In the genomic region with DNA sequence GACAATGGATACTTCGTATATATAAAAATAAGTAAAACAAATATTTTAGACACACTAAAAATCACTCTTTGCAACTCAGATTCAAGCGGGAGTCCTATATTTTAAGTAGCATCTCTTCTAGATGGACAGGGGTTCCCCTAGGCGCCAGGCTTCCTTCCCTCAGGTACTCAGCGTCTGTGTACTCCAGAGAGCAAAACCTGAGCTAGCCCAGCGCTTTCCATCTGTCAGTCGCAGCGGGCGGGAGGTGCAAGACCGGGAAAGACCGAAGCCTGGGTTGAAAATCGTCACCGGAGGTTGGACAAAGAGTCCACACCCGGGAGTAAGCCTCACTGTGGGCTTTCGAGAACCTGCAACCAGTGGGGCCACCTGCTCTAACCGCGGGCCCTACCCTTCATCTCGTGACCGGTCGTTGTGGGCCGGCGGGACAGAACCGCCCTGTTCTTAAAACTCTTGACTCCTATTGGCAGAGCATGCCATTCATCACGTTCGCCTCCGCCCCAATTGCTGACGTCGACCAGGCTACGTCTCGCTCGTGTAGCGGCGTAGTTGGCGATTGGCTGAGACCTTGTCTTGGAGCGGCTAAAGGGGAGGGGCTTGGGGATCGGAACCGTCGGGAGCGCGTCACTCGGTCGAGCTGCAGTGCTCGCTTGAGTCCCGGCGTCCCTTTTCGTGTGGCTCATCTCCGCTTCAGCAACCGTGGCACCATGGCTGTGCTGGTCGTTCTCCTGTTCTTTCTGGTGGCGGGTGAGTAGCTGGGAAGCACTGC, we compare ENCODE assay signal across 8 mouse cellular contexts. TPM values are rescaled to one million over a fixed set of nuclear protein-coding genes. Genes with fewer than 3 reads are reported as not detected.
DNase-seq lines count a peak whose midpoint lies in the region; ATAC-seq and TF ChIP-seq lines count a peak whose summit lies in the region.

A gene (plus strand): TSS at position 610 of the 766 bp plus-strand sequence.

- H3K4me3 ChIP-seq in G1E (ENCODE audit: low read depth, low read length): peak within 1 kb of the TSS; percentile 77
- H3K4me3 ChIP-seq in forebrain, embryonic 16.5 days (replicated peaks; ENCODE audit: low read length): peak within 1 kb of the TSS; percentile 72
- H3K4me3 ChIP-seq in layer of hippocampus, adult 2 months: peak within 1 kb of the TSS; percentile 79
- peak within 1 kb of the TSS; percentile 67 for H3K4me3 ChIP-seq in lung, embryonic 14.5 days (ENCODE audit: low read depth, low read length)
- peak within 1 kb of the TSS; percentile 68 for H3K4me3 ChIP-seq in olfactory bulb, adult 2 months (ENCODE audit: insufficient read depth, low read depth, low read length)
- peak within 1 kb of the TSS; percentile 77 for H3K4me3 ChIP-seq in thymus, adult 2 months (ENCODE audit: control insufficient read depth, insufficient read depth, low read length)

- H3K9me3 ChIP-seq in G1E (replicated peaks): no peaks in the 10 kb centered on the region
- H3K9me3 ChIP-seq in forebrain, embryonic 16.5 days (ENCODE audit: control insufficient read depth, low read length): no peaks in the 10 kb centered on the region
- no peaks in the 10 kb centered on the region for H3K9me3 ChIP-seq in lung, embryonic 14.5 days (ENCODE audit: low read depth, low read length)

- peak; percentile 79 for DNase-seq in G1E (ENCODE audit: low spot score)
- peak; percentile 89 to 96 for DNase-seq in cerebellum, adult 18-20 months
- peak; percentile 88 to 89 for DNase-seq in heart, postnatal 36 days
- DNase-seq in layer of hippocampus, adult 2 months (ENCODE audit: low spot score in 2 of 2): peak; percentile 90 to 95
- DNase-seq in lung, embryonic 14.5 days: peak; percentile 96
- peak; percentile 88 for DNase-seq in thymus, adult 2 months

- H3K27me3 ChIP-seq in G1E (ENCODE audit: insufficient read depth, low read length): 0 out of 2 replicates have a peak, but pooled peaks cover 2% of the 10 kb centered on the region
- H3K27me3 ChIP-seq in forebrain, embryonic 16.5 days (replicated peaks; ENCODE audit: control insufficient read depth, insufficient read depth, low read length): no peaks in the 10 kb centered on the region
- H3K27me3 ChIP-seq in lung, embryonic 14.5 days (ENCODE audit: insufficient read depth, low read length): no peaks in the 10 kb centered on the region
- no peaks in the 10 kb centered on the region for H3K27me3 ChIP-seq in thymus, adult 2 months (ENCODE audit: control insufficient read depth, insufficient read depth, low read length)

- H3K4me2 ChIP-seq in forebrain, embryonic 16.5 days (ENCODE audit: low read length): peak within 1 kb of the TSS; percentile 53
- H3K4me2 ChIP-seq in lung, embryonic 14.5 days: peak within 1 kb of the TSS; percentile 55

- WGBS in forebrain, embryonic 16.5 days: 15% methylated on average over 49 of the region's 49 CpGs
- WGBS in lung, embryonic 14.5 days: 15% methylated on average over 49 of the region's 49 CpGs
- WGBS in olfactory bulb, adult 2 months: 15% methylated on average over 49 of the region's 49 CpGs
- under 1% methylated on average over 49 of the region's 49 CpGs for WGBS in thymus, adult 2 months

- intact Hi-C loops in heart, postnatal 36 days (cut with DNase I): no loop called here

- ATAC-seq in G1E (ENCODE audit: extremely low read depth, insufficient number of reproducible peaks, low FRiP score, poor library complexity, severe bottlenecking): peak; percentile 98
- ATAC-seq in forebrain, embryonic 16.5 days: peak; percentile 99
- ATAC-seq in lung, embryonic 14.5 days (ENCODE audit: insufficient read depth): peak; percentile 100

- peak within 1 kb of the TSS; percentile 87 for H3K9ac ChIP-seq in forebrain, embryonic 16.5 days (replicated peaks; ENCODE audit: low read depth, low read length)
- H3K9ac ChIP-seq in lung, embryonic 14.5 days: peak within 1 kb of the TSS; percentile 77

- TF ChIP-seq CTCF in G1E (IDR thresholded peaks at IDR 0.05; ENCODE audit: low read depth, low read length): no peak
- TF ChIP-seq CTCF in layer of hippocampus, adult 2 months (conservative IDR thresholded peaks at IDR 0.05): no peak
- TF ChIP-seq CTCF in lung, embryonic 14.5 days (IDR thresholded peaks at IDR 0.05; ENCODE audit: low read depth): peak; percentile 24; the same call in 1 of the 2 replicates
- no peak for TF ChIP-seq CTCF in olfactory bulb, adult 2 months (IDR thresholded peaks at IDR 0.05; ENCODE audit: insufficient read depth, low read depth, low read length)
- 0 out of 2 replicates have a peak, but pooled peaks have one; percentile 7 for TF ChIP-seq CTCF in thymus, adult 2 months (IDR thresholded peaks at IDR 0.05; ENCODE audit: borderline replicate concordance, control insufficient read depth, extremely low read depth, insufficient read depth, low read length, poor library complexity)

- peaks cover 27% of the 10 kb centered on the region for H3K36me3 ChIP-seq in G1E (replicated peaks)
- H3K36me3 ChIP-seq in forebrain, embryonic 16.5 days (ENCODE audit: control insufficient read depth, insufficient read depth): no peaks in the 10 kb centered on the region
- no peaks in the 10 kb centered on the region for H3K36me3 ChIP-seq in lung, embryonic 14.5 days (ENCODE audit: insufficient read depth)
- no peaks in the 10 kb centered on the region for H3K36me3 ChIP-seq in thymus, adult 2 months (ENCODE audit: control insufficient read depth, insufficient read depth, low read length)

- TF ChIP-seq POLR2A in olfactory bulb, adult 2 months (IDR thresholded peaks at IDR 0.05; ENCODE audit: insufficient read depth, low read depth, low read length): peak; percentile 63; the same call in 1 of the 2 replicates
- TF ChIP-seq POLR2A in thymus, adult 2 months (IDR thresholded peaks at IDR 0.05; ENCODE audit: control insufficient read depth, extremely low read depth, insufficient read depth, low read length, poor library complexity): peak; percentile 77

- H3K27ac ChIP-seq in forebrain, embryonic 16.5 days (ENCODE audit: low read length): peak within 1 kb of the TSS; percentile 85
- peak within 1 kb of the TSS; percentile 91 for H3K27ac ChIP-seq in layer of hippocampus, adult 2 months
- H3K27ac ChIP-seq in lung, embryonic 14.5 days (ENCODE audit: low read depth): peak within 1 kb of the TSS; percentile 72; the same call in 1 of the 2 replicates
- peak within 1 kb of the TSS; percentile 51; the same call in 1 of the 2 replicates for H3K27ac ChIP-seq in olfactory bulb, adult 2 months (ENCODE audit: insufficient read depth, low read depth, low read length)
- H3K27ac ChIP-seq in thymus, adult 2 months (ENCODE audit: control insufficient read depth, insufficient read depth, low read length): peak within 1 kb of the TSS; percentile 30; the same call in 1 of the 2 replicates

- H3K4me1 ChIP-seq in G1E (ENCODE audit: insufficient read depth, low read depth, low read length): peaks cover 23% of the 10 kb centered on the region
- peaks cover 11% of the 10 kb centered on the region for H3K4me1 ChIP-seq in forebrain, embryonic 16.5 days (replicated peaks; ENCODE audit: control insufficient read depth, insufficient read depth, low read length)
- H3K4me1 ChIP-seq in lung, embryonic 14.5 days (ENCODE audit: insufficient read depth): no peaks in the 10 kb centered on the region
- H3K4me1 ChIP-seq in olfactory bulb, adult 2 months (ENCODE audit: control insufficient read depth, insufficient read depth, low read length): peaks cover 14% of the 10 kb centered on the region
- H3K4me1 ChIP-seq in thymus, adult 2 months (replicated peaks; ENCODE audit: control insufficient read depth, insufficient read depth, low read length): peaks cover 32% of the 10 kb centered on the region

RNA-seq across cellular contexts. Expression of the gene that starts here (rescaled TPM):
- 54.0 and 56.2 TPM in 2 replicates for total RNA-seq in G1E (2014; fragmentation: Nextera tagmentation)
- 122 and 137 TPM in 2 replicates for total RNA-seq in G1E (2017)
- polyA plus RNA-seq in G1E (2012): 0.90 and 1.5 TPM in 2 replicates
- polyA plus RNA-seq in forebrain, embryonic 16.5 days (2015; fragmentation: Nextera tagmentation; extraction: Ambion mirVana): 158 and 167 TPM in 2 replicates
- 10 to 100 TPM; 20.1 to 20.8 TPM for total RNA-seq in heart, postnatal 36 days (2021)
- 100 to 1,000 TPM; 185 to 189 TPM for total RNA-seq in layer of hippocampus, adult 2 months (2021)
- 72.9 and 77.0 TPM in 2 replicates for polyA plus RNA-seq in lung, embryonic 14.5 days (2014; fragmentation: Nextera tagmentation; extraction: Ambion mirVana)
- 758 TPM in 1 of 2 replicates, not detected in the other for polyA plus RNA-seq in olfactory bulb, adult 2 months (2012; ENCODE audit: insufficient read depth, insufficient read length, low replicate concordance, missing spikeins)
- 24.5 and 25.2 TPM in 2 replicates for polyA plus RNA-seq in thymus, adult 2 months (2012; rRNA removed)

Comparison
In these comparisons a context has a peak if more than half of its experiments do, and no peak if none do; other contexts are left out.
1. Peak in every context shown above with its lines: DNase-seq, ATAC-seq, H3K4me3 ChIP-seq and H3K27ac ChIP-seq.
2. RNA of the gene that starts here (polyA plus RNA-seq): 158 to 167 TPM in forebrain, embryonic 16.5 days, 72.9 to 77.0 TPM in lung, embryonic 14.5 days, 758 TPM in olfactory bulb, adult 2 months and 24.5 to 25.2 TPM in thymus, adult 2 months; 0.90 to 1.5 TPM in G1E; every median in the first group is over 10 times any median in the second.
3. CTCF ChIP-seq: peak in lung, embryonic 14.5 days (single experiment) and thymus, adult 2 months (single experiment); none in G1E (single experiment), layer of hippocampus, adult 2 months (single experiment) and olfactory bulb, adult 2 months (single experiment).
4. H3K27ac ChIP-seq: peak in every context shown above with its lines; median percentile 91 in layer of hippocampus, adult 2 months; 85 in forebrain, embryonic 16.5 days; 72 in lung, embryonic 14.5 days; 51 in olfactory bulb, adult 2 months; 30 in thymus, adult 2 months.